In genomic region chrX:56454671-56455371, GRCm38 (mm10) we compare ENCODE assay signal across 8 mouse cellular contexts. TPM values are rescaled to one million over a fixed set of nuclear protein-coding genes. Genes with fewer than 3 reads are reported as not detected.
DNase-seq lines count a peak whose midpoint lies in the region; ATAC-seq and TF ChIP-seq lines count a peak whose summit lies in the region.

Ints6l (plus strand) TSS chrX:56454857.

- no peaks in the 10 kb centered on the region for H3K9me3 ChIP-seq in heart, embryonic 10.5 days
- H3K9me3 ChIP-seq in kidney, embryonic 15.5 days (replicated peaks) = no peaks in the 10 kb centered on the region

- H3K36me3 ChIP-seq in heart, embryonic 10.5 days = no peaks in the 10 kb centered on the region
- H3K36me3 ChIP-seq in kidney, embryonic 15.5 days = no peaks in the 10 kb centered on the region

- ATAC-seq in kidney, embryonic 15.5 days (replicated peaks; ENCODE audit: low FRiP score) = peak; percentile 88
- peak; percentile 90 for ATAC-seq in monocyte, adult 5-6 weeks (replicated peaks; ENCODE audit: insufficient number of reproducible peaks, low FRiP score, low TSS enrichment, poor library complexity, severe bottlenecking)

- TF ChIP-seq POLR2A in bone marrow macrophage, adult 2 months (IDR thresholded peaks at IDR 0.05; ENCODE audit: borderline replicate concordance, low read depth, low read length) = peak; percentile 74; the same call in 1 of the 2 replicates
- TF ChIP-seq POLR2A in embryonic fibroblast, embryonic 13.5 days (IDR thresholded peaks at IDR 0.05; ENCODE audit: low read depth, low read length) = peak; percentile 99

- DNase-seq in A20 (ENCODE audit: low read depth, low spot score) (peak; percentile 82), liver (peak; percentile 85)
- peak; percentile 89 for DNase-seq in heart, embryonic 10.5 days (ENCODE audit: low spot score)
- DNase-seq in spleen, postnatal 4 days (ENCODE audit: low spot score in 2 of 2) = peak; percentile 76 to 87

- TF ChIP-seq CTCF in bone marrow macrophage, adult 2 months (IDR thresholded peaks at IDR 0.05; ENCODE audit: low read depth, low read length) = no peak
- no peak for TF ChIP-seq CTCF in embryonic fibroblast, embryonic 13.5 days (IDR thresholded peaks at IDR 0.05; ENCODE audit: borderline replicate concordance, insufficient read depth, low read length)

- peaks cover 4% of the 10 kb centered on the region; the same call in 1 of the 2 replicates for H3K4me1 ChIP-seq in bone marrow macrophage, adult 2 months (ENCODE audit: control insufficient read depth, insufficient read depth, low read length)
- H3K4me1 ChIP-seq in embryonic fibroblast, embryonic 13.5 days (ENCODE audit: control insufficient read depth, insufficient read depth, low read length) = peaks cover 3% of the 10 kb centered on the region; the same call in 1 of the 2 replicates
- no peaks in the 10 kb centered on the region for H3K4me1 ChIP-seq in heart, embryonic 10.5 days
- no peaks in the 10 kb centered on the region for H3K4me1 ChIP-seq in kidney, embryonic 15.5 days

- peak within 1 kb of the TSS; percentile 64 for H3K4me2 ChIP-seq in kidney, embryonic 15.5 days

- peak within 1 kb of the TSS; percentile 82 for H3K27ac ChIP-seq in bone marrow macrophage, adult 2 months (ENCODE audit: insufficient read depth, low read depth, low read length)
- H3K27ac ChIP-seq in embryonic fibroblast, embryonic 13.5 days (ENCODE audit: insufficient read depth, low read length) = peak within 1 kb of the TSS; percentile 70
- peak within 1 kb of the TSS; percentile 94 for H3K27ac ChIP-seq in heart, embryonic 10.5 days
- H3K27ac ChIP-seq in kidney, embryonic 15.5 days = peak within 1 kb of the TSS; percentile 95

- H3K9ac ChIP-seq in kidney, embryonic 15.5 days = peak within 1 kb of the TSS; percentile 64

- 18% methylated on average over 22 of the region's 22 CpGs for WGBS in heart, embryonic 10.5 days
- 21% methylated on average over 22 of the region's 22 CpGs for WGBS in kidney, embryonic 15.5 days

- H3K4me3 ChIP-seq in bone marrow macrophage, adult 2 months (ENCODE audit: insufficient read depth, low read length) = peak within 1 kb of the TSS; percentile 84
- H3K4me3 ChIP-seq in embryonic fibroblast, embryonic 13.5 days (ENCODE audit: insufficient read depth, low read length) = peak within 1 kb of the TSS; percentile 63
- peak within 1 kb of the TSS; percentile 69 for H3K4me3 ChIP-seq in heart, embryonic 10.5 days
- peak within 1 kb of the TSS; percentile 60 for H3K4me3 ChIP-seq in kidney, embryonic 15.5 days (replicated peaks)

- no peaks in the 10 kb centered on the region for H3K27me3 ChIP-seq in heart, embryonic 10.5 days (ENCODE audit: insufficient read depth, poor library complexity, severe bottlenecking)
- H3K27me3 ChIP-seq in kidney, embryonic 15.5 days = no peaks in the 10 kb centered on the region

RNA-seq across cellular contexts. Expression of gene Ints6l, which starts in this region (rescaled TPM):
- polyA plus RNA-seq in bone marrow macrophage, adult 2 months (2012; ENCODE audit: insufficient read depth, insufficient read length, missing spikeins) = 86.7 and 89.1 TPM in 2 replicates
- 10.2 and 16.1 TPM in 2 replicates for polyA plus RNA-seq in embryonic fibroblast, embryonic 13.5 days (2011; ENCODE audit: insufficient read length, low read depth, missing spikeins)
- 19.3 and 23.0 TPM in 2 replicates for polyA plus RNA-seq in heart, embryonic 10.5 days (2016; fragmentation: Nextera tagmentation; extraction: Ambion mirVana)
- 28.0 and 29.1 TPM in 2 replicates for polyA plus RNA-seq in kidney, embryonic 15.5 days (2015; fragmentation: Nextera tagmentation; extraction: Ambion mirVana)
- total RNA-seq in monocyte, adult 5-6 weeks (2017) = 62.3 to 99.4 TPM (median 94.4 TPM) in 3 replicates

Comparison
In these comparisons a context has a peak if more than half of its experiments do, and no peak if none do; other contexts are left out.
1. Peak in every context shown above with its lines: DNase-seq, ATAC-seq, H3K4me3 ChIP-seq and H3K27ac ChIP-seq.